Mouse (Mus musculus) lung, adult 2 months (tissue): ENCODE results near the gene Myocd.

ENCODE experiments used
- CTCF ChIP-seq: fragments of 200-500 bp; IDR thresholded peaks from 2 replicates; pipeline ENCODE4 v1.5.1; 2011; ENCODE audit warnings: mild to moderate bottlenecking, low read length, control low read depth; ENCODE audit not compliant: insufficient read depth
- POLR2A ChIP-seq: fragments of 200-500 bp; IDR thresholded peaks from 2 replicates; pipeline ENCODE4 v1.6.1; 2011; ENCODE audit warnings: low read depth, mild to moderate bottlenecking, control low read depth, low read length, borderline replicate concordance; ENCODE audit errors: extremely low read depth

DNA sequence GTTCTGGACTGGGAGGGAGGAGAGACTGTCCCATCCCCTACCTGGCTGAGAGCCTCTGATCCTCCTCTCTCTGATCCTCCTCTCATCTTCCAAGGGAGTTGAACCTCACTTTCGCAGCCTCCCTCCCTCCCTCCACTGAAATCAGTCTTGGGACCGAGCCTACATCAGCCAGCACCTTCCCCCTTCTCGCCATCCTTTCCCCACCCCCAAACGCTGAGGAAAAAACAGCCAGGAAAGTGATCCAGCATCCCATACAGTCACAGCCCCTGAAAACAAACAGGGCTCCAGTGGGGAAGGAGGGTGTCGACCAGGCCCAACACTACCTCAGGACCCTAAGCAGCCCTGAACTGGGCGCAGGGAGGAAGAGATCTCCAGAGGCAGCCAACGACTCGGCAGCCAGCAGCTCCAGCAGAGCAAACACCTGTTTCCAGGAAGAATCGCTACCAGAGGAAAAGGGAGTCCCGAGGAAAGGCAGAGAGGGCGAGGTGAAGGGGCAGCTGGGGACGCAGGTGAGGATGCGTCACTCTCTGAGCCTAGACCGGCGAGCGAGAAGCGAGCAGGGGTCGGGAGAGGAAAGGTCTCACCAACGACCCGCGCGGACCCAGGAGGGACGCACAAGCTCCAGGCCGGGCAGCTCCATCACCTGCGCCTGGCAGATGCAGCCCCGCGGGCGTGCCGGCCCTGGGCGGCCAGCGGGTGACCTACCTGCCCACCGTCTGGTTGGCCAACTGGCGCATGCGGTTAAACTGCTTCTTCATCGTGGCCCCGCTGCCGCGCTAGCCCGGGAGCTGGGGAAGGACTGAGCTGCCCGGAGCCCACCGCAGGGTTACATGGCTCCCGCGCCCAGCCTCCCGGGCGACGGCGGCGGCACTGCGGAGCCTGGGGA, 107.7 kb downstream of the Myocd start:
- TF ChIP-seq CTCF, result no peak
- TF ChIP-seq POLR2A, result no peak
